Mouse (Mus musculus) limb, embryonic 15.5 days (tissue): ENCODE data around the gene Myo1d. TPM values are rescaled to one million over a fixed set of nuclear protein-coding genes. Genes with fewer than 3 reads are reported as not detected.

Experiments
- ATAC-seq: fragments of 200-750 bp; cut with Nextera tagmentation; 2 replicates; pipeline ENCODE4 v1.8.0; 2017; ENCODE audit warnings: low read depth, moderate TSS enrichment; ENCODE audit not compliant: insufficient number of reproducible peaks, low FRiP score, low TSS enrichment
- H3K27ac ChIP-seq: fragments of 300-500 bp; sonication (generic); 2 replicates; pipeline ENCODE4 v1.5.1; 2015; ENCODE audit warnings: moderate library complexity, mild to moderate bottlenecking, inconsistent platforms
- H3K27me3 ChIP-seq: fragments of 300-500 bp; sonication (generic); 2 replicates; pipeline ENCODE4 v1.6.1; 2015; ENCODE audit warnings: inconsistent platforms
- H3K36me3 ChIP-seq: fragments of 300-500 bp; sonication (generic); 2 replicates; pipeline ENCODE4 v1.6.1; 2015; ENCODE audit warnings: inconsistent platforms
- H3K4me1 ChIP-seq: fragments of 300-500 bp; sonication (generic); 2 replicates; pipeline ENCODE4 v1.6.1; 2015; ENCODE audit warnings: inconsistent platforms
- H3K4me2 ChIP-seq: fragments of 300-500 bp; sonication (generic); 2 replicates; pipeline ENCODE4 v1.6.1; 2015; ENCODE audit warnings: mild to moderate bottlenecking, inconsistent platforms
- H3K4me3 ChIP-seq: fragments of 300-500 bp; sonication (generic); 2 replicates; pipeline ENCODE4 v1.5.1; 2015; ENCODE audit warnings: mild to moderate bottlenecking, inconsistent platforms
- H3K9ac ChIP-seq: fragments of 300-500 bp; sonication (generic); 2 replicates; pipeline ENCODE4 v1.6.1; 2015; ENCODE audit warnings: inconsistent platforms
- H3K9me3 ChIP-seq: fragments of 300-500 bp; sonication (generic); 2 replicates; pipeline ENCODE4 v1.6.1; 2016; ENCODE audit warnings: inconsistent platforms
- WGBS: fragments of 180-500 bp; shearing (Covaris S2); methylation state at CpG from one replicate; pipeline ENCODE4 v1.1.7; 2015; 5-methylcytosine and 5-hydroxymethylcytosine counted together
- polyA plus RNA-seq: library from polyadenylated mRNA; unstranded; fragments of >200 nt; fragmentation: Nextera tagmentation; extraction: Ambion mirVana; gene quantifications from 2 replicates; pipeline ENCODE4 v1.2.1, GENCODE M21; 2015

The Myo1d gene
- polyA plus RNA-seq, 1 experiment from 2014 or later = 10.3 TPM

GRCm38 (mm10) chr11:80628992-80629865 is 150.6 kb downstream of the Myo1d start:
- Histone ChIP-seq H3K4me3 (no peak overlapping the region), H3K4me1 (no peaks in the 10 kb centered on the region), H3K4me2 (no peak overlapping the region), H3K36me3 (no peaks in the 10 kb centered on the region), H3K9me3 (no peaks in the 10 kb centered on the region), H3K27me3 (no peaks in the 10 kb centered on the region), H3K9ac (no peak overlapping the region), H3K27ac (no peak overlapping the region)
- no peak for ATAC-seq
- 82% methylated on average over 10 of the region's 10 CpGs for WGBS

- Histone ChIP-seq H3K4me2 (no peak overlapping the region), H3K36me3 (no peaks in the 10 kb centered on the region), H3K27ac (no peak overlapping the region), H3K4me3 (no peak overlapping the region), H3K27me3 (no peaks in the 10 kb centered on the region), H3K9ac (no peak overlapping the region), H3K4me1 (no peaks in the 10 kb centered on the region), H3K9me3 (no peaks in the 10 kb centered on the region)
- no peak for ATAC-seq
- 74% methylated on average over 4 of the region's 4 CpGs for WGBS
Observed at GRCm38 (mm10) chr11:80628581-80628980, 151.2 kb downstream of the Myo1d start.

GRCm38 (mm10) chr11:80623038-80623380 is 156.8 kb downstream of the Myo1d start:
- no peak for ATAC-seq
- H3K9ac ChIP-seq = no peak overlapping the region
- H3K27me3 ChIP-seq = no peaks in the 10 kb centered on the region
- H3K4me3 ChIP-seq = no peak overlapping the region
- H3K9me3 ChIP-seq = no peaks in the 10 kb centered on the region
- 37% methylated on average over 7 of the region's 7 CpGs for WGBS
- H3K27ac ChIP-seq = no peak overlapping the region
- no peak overlapping the region for H3K4me2 ChIP-seq
- no peaks in the 10 kb centered on the region for H3K4me1 ChIP-seq
- no peaks in the 10 kb centered on the region for H3K36me3 ChIP-seq

GRCm38 (mm10) chr11:80622233-80623037 is 157.4 kb downstream of the Myo1d start:
- Histone ChIP-seq H3K27me3 (no peaks in the 10 kb centered on the region), H3K36me3 (no peaks in the 10 kb centered on the region), H3K9me3 (no peaks in the 10 kb centered on the region), H3K4me1 (no peaks in the 10 kb centered on the region), H3K4me3 (no peak overlapping the region), H3K4me2 (no peak overlapping the region), H3K9ac (no peak overlapping the region), H3K27ac (no peak overlapping the region)
- ATAC-seq = no peak
- WGBS = 21% methylated on average over 11 of the region's 11 CpGs

GRCm38 (mm10) chr11:80614949-80615725 is 164.7 kb downstream of the Myo1d start:
- Histone ChIP-seq H3K4me3 (no peak overlapping the region), H3K27me3 (no peaks in the 10 kb centered on the region), H3K9ac (no peak overlapping the region), H3K9me3 (no peaks in the 10 kb centered on the region), H3K36me3 (no peaks in the 10 kb centered on the region), H3K4me1 (no peaks in the 10 kb centered on the region), H3K4me2 (no peak overlapping the region), H3K27ac (no peak overlapping the region)
- ATAC-seq = no peak
- WGBS = 46% methylated on average over 6 of the region's 6 CpGs

- no peak overlapping the region for H3K4me3 ChIP-seq
Observed at GRCm38 (mm10) chr11:80614418-80614817, 165.4 kb downstream of the Myo1d start.

GRCm38 (mm10) chr11:80613534-80613933 is 166.3 kb downstream of the Myo1d start:
- Histone ChIP-seq H3K4me1 (no peaks in the 10 kb centered on the region), H3K27ac (no peak overlapping the region), H3K36me3 (no peaks in the 10 kb centered on the region), H3K4me2 (no peak overlapping the region), H3K9ac (no peak overlapping the region), H3K9me3 (no peaks in the 10 kb centered on the region), H3K27me3 (no peaks in the 10 kb centered on the region), H3K4me3 (no peak overlapping the region)
- WGBS = 14% methylated on average over 6 of the region's 6 CpGs
- no peak for ATAC-seq

More at GRCm38 (mm10) chr11:80614418-80614817, 165.4 kb downstream of the Myo1d start:
- Histone ChIP-seq H3K27me3 (no peaks in the 10 kb centered on the region), H3K9me3 (no peaks in the 10 kb centered on the region), H3K9ac (no peak overlapping the region), H3K27ac (no peak overlapping the region), H3K36me3 (no peaks in the 10 kb centered on the region), H3K4me1 (no peaks in the 10 kb centered on the region), H3K4me2 (no peak overlapping the region)
- 40% methylated on average over 5 of the region's 5 CpGs for WGBS
- no peak for ATAC-seq

- Histone ChIP-seq H3K9ac (no peak overlapping the region), H3K9me3 (no peaks in the 10 kb centered on the region), H3K36me3 (no peaks in the 10 kb centered on the region), H3K27ac (peak overlapping the region; percentile 40), H3K4me2 (peak overlapping the region; percentile 33), H3K4me3 (0 out of 2 replicates have a peak overlapping the region, but pooled peaks have one; percentile 4), H3K4me1 (0 out of 2 replicates have a peak, but pooled peaks cover 3% of the 10 kb centered on the region), H3K27me3 (no peaks in the 10 kb centered on the region)
- WGBS = 6% methylated on average over 24 of the region's 24 CpGs
- ATAC-seq = no peak
Observed at GRCm38 (mm10) chr11:80602707-80603441, 177.0 kb downstream of the Myo1d start.

GRCm38 (mm10) chr11:80602041-80602458 is 177.8 kb downstream of the Myo1d start:
- Histone ChIP-seq H3K27ac (no peak overlapping the region), H3K9ac (no peak overlapping the region), H3K9me3 (no peaks in the 10 kb centered on the region), H3K4me1 (0 out of 2 replicates have a peak, but pooled peaks cover 3% of the 10 kb centered on the region), H3K27me3 (no peaks in the 10 kb centered on the region), H3K36me3 (no peaks in the 10 kb centered on the region), H3K4me3 (no peak overlapping the region), H3K4me2 (no peak overlapping the region)
- no peak for ATAC-seq
- WGBS = 24% methylated on average over 8 of the region's 8 CpGs

- Histone ChIP-seq H3K4me3 (no peak overlapping the region), H3K36me3 (no peaks in the 10 kb centered on the region), H3K4me1 (0 out of 2 replicates have a peak, but pooled peaks cover 3% of the 10 kb centered on the region), H3K27ac (no peak overlapping the region), H3K27me3 (no peaks in the 10 kb centered on the region), H3K9me3 (no peaks in the 10 kb centered on the region), H3K4me2 (no peak overlapping the region), H3K9ac (no peak overlapping the region)
- 70% methylated on average over 20 of the region's 20 CpGs for WGBS
- ATAC-seq = no peak
Observed at GRCm38 (mm10) chr11:80601040-80601864, 178.6 kb downstream of the Myo1d start.
